Mouse (Mus musculus) stomach, postnatal 0 days (tissue): Measurements from ENCODE around the gene Gm44596.

ENCODE experiments used
- CTCF ChIP-seq: IDR thresholded peaks from 2 replicates; pipeline ENCODE4 v1.5.1; 2016; ENCODE audit warnings: antibody characterized with exemption, low read depth, mild to moderate bottlenecking, moderate library complexity
- EP300 ChIP-seq: optimal IDR thresholded peaks from 2 replicates; pipeline ENCODE3; 2016; ENCODE audit warnings: antibody characterized with exemption

- TF ChIP-seq CTCF (no peak), EP300 (no peak)
These were observed 42.8 kb downstream of the Gm44596 start for GRCm38 (mm10) chr6:128418076-128418475.
